Mouse (Mus musculus) G1E (cell line): ENCODE measurements around the gene Faf1. TPM values are rescaled to one million over a fixed set of nuclear protein-coding genes. Genes with fewer than 3 reads are reported as not detected.

Source experiments
- ATAC-seq: 2 replicates; pipeline ENCODE4 v1.8.0; 2016; ENCODE audit warnings: mild to moderate bottlenecking; ENCODE audit not compliant: insufficient number of reproducible peaks, poor library complexity, low FRiP score, severe bottlenecking; ENCODE audit errors: extremely low read depth
- DNase-seq: peaks from one replicate; pipeline ENCODE4 v3.0.0; 2012; ENCODE audit warnings: low spot score
- H3K27me3 ChIP-seq: 2 replicates; pipeline ENCODE4 v1.6.1; 2012; ENCODE audit warnings: mild to moderate bottlenecking, low read length, inconsistent platforms; ENCODE audit not compliant: insufficient read depth
- H3K36me3 ChIP-seq: replicated peaks from 2 replicates; pipeline ENCODE3; 2012; ENCODE audit warnings: mild to moderate bottlenecking, inconsistent platforms
- H3K4me1 ChIP-seq: 2 replicates; pipeline ENCODE4 v1.6.1; 2012; ENCODE audit warnings: low read depth, low read length, inconsistent platforms, mixed read lengths; ENCODE audit not compliant: insufficient read depth
- H3K4me3 ChIP-seq: 2 replicates; pipeline ENCODE4 v1.5.1; 2012; ENCODE audit warnings: low read depth, mild to moderate bottlenecking, inconsistent platforms, low read length, moderate library complexity, mixed read lengths
- H3K9me3 ChIP-seq: replicated peaks from 2 replicates; pipeline ENCODE4 v1.6.1; 2012; ENCODE audit warnings: inconsistent platforms
- CTCF ChIP-seq: IDR thresholded peaks from 2 replicates; pipeline ENCODE4 v1.5.1; 2012; ENCODE audit warnings: low read depth, low read length, inconsistent platforms, mixed read lengths
- GATA1 ChIP-seq: IDR thresholded peaks from 2 replicates; pipeline ENCODE4 v1.6.1; 2012; ENCODE audit warnings: borderline replicate concordance, low read length, inconsistent platforms, mixed read lengths
- GATA2 ChIP-seq: IDR thresholded peaks from 2 replicates; pipeline ENCODE4 v1.6.1; 2012; ENCODE audit warnings: low read depth, low read length, inconsistent platforms, borderline replicate concordance
- POLR2AphosphoS5 ChIP-seq: IDR thresholded peaks from 2 replicates; pipeline ENCODE4 v1.6.1; 2012; ENCODE audit warnings: low read depth, low read length, inconsistent platforms; ENCODE audit not compliant: insufficient replicate concordance
- TAL1 ChIP-seq: conservative IDR thresholded peaks from 2 replicates; pipeline ENCODE4 v1.6.1; 2012; ENCODE audit warnings: low read depth, low read length, inconsistent platforms, mixed read lengths
- polyA plus RNA-seq: library from polyadenylated mRNA; stranded (reverse); fragments of >175 nt; gene quantifications from 2 replicates; pipeline ENCODE4 v1.2.3, GENCODE M21; 2012
- total RNA-seq, 2 experiments: library from RNA; stranded (forward) in 1 of 2; stranded (reverse) in 1 of 2; fragments of 200-1000 nt in 1 of 2; fragments of >200 nt in 1 of 2; fragmentation: Nextera tagmentation in 1 of 2; gene quantifications; 2 replicates each; pipeline ENCODE4 v1.2.3; 2014 to 2017

Gene Faf1
- total and polyA plus RNA-seq, 3 experiments: 7.1 to 71.9 (median 65.0) TPM

DNA sequence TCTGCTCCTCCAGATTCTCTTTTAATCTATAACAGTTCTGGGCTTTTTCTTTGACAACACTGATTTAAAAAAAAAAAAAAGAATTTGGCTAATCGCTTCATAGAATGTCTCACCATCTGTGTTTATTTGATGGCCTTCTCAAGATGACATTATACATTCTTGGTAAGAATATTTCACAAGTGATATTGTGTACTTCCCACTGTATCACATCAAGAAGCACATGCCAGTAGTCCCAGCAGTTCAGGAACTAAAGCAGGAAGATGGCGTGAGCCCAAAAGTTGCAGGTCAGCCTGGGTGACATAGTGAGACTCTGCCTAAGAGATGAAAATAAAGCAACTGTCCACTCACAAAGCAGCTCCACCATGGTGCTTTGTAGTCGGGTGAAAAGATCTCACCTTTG, 34.9 kb upstream of the Faf1 start:
- TF ChIP-seq GATA2 (no peak), CTCF (no peak), GATA1 (no peak), TAL1 (no peak), POLR2AphosphoS5 (no peak)
- no peaks in the 10 kb centered on the region for H3K36me3 ChIP-seq
- H3K9me3 ChIP-seq: no peaks in the 10 kb centered on the region
- ATAC-seq (no peak), DNase-seq (no peak)
- H3K4me3 ChIP-seq: no peak overlapping the region
- 0 out of 2 replicates have a peak, but pooled peaks cover 2% of the 10 kb centered on the region for H3K4me1 ChIP-seq
- H3K27me3 ChIP-seq: 0 out of 2 replicates have a peak, but pooled peaks cover 8% of the 10 kb centered on the region

GRCm38 (mm10) chr4:109647281-109647680, 29.1 kb upstream of the Faf1 start:
- DNase-seq (no peak), ATAC-seq (no peak)
- H3K4me3 ChIP-seq: no peak overlapping the region
- H3K4me1 ChIP-seq: peaks cover 11% of the 10 kb centered on the region; the same call in 1 of the 2 replicates
- no peaks in the 10 kb centered on the region for H3K27me3 ChIP-seq
- H3K9me3 ChIP-seq: no peaks in the 10 kb centered on the region
- no peak for TF ChIP-seq GATA1
- no peak for TF ChIP-seq GATA2
- TF ChIP-seq TAL1: no peak
- peaks cover 6% of the 10 kb centered on the region for H3K36me3 ChIP-seq

DNA sequence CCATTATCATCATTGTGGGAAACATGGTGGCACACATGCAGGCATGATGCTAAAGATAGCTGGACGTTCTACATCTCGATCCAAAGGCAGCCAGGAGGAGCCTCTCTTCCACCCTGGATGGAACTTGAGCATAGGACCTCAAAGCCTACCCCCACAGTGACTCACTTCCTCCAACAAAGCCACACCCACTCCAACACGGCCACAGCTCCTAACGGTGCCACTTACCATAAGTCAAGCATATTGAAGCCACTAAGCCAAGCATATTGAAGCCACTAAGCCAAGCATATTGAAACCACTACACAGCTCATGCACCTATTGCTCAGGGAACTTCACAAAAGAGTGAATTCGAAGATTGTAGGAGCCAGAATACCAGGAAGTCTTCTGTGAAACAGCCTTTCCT, 27.1 kb upstream of the Faf1 start:
- no peaks in the 10 kb centered on the region for H3K9me3 ChIP-seq
- no peak for DNase-seq
- no peak for TF ChIP-seq POLR2AphosphoS5
- no peak for TF ChIP-seq GATA2
- no peak for TF ChIP-seq TAL1
- no peak for TF ChIP-seq GATA1
- no peak for TF ChIP-seq CTCF
- peaks cover 11% of the 10 kb centered on the region; the same call in 1 of the 2 replicates for H3K4me1 ChIP-seq
- no peak for ATAC-seq
- H3K4me3 ChIP-seq: no peak overlapping the region
- no peaks in the 10 kb centered on the region for H3K27me3 ChIP-seq
- peaks cover 8% of the 10 kb centered on the region for H3K36me3 ChIP-seq

DNA sequence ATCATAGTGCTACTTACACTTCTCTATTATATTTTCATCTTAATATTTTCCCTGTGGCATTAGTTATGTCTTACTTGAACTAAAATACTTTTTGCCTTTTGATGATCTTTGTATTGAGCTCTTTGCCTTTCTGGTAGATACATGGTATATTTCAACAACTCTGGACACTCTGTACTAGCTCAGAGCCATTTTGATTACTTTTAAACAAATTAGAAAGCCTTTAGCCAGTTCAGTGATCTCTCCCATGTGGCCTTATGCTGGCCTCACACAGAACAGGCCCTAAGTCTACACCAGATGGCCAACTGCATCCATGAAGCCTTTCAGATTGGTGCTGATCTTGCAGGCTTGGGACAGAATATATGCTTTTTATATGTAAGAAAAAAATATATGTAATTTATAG, 23.1 kb upstream of the Faf1 start:
- TF ChIP-seq GATA1 (no peak), CTCF (no peak), TAL1 (no peak), GATA2 (no peak), POLR2AphosphoS5 (no peak)
- H3K36me3 ChIP-seq: peaks cover 8% of the 10 kb centered on the region

DNA sequence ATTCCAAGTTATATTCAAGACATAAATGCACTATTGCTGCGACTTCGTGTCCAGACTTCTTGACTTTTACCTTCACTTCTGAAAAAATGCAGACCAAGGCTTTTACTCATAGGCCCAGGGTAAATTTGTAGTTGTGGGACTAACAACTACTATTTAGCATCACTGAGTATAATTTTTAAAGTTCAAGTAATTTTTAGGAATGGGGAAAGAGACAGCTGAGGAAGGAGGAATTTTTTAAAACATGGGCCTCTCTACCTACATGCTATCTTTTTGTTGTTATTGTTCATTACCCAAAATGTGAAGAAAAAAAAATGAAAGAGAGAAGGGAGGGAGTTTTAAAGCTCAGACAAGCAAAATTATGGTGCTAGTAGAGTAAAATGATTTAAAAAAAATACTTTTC, 21.7 kb upstream of the Faf1 start:
- peaks cover 2% of the 10 kb centered on the region for H3K36me3 ChIP-seq
- DNase-seq (no peak), ATAC-seq (no peak)
- H3K4me3 ChIP-seq: no peak overlapping the region
- peaks cover 27% of the 10 kb centered on the region for H3K4me1 ChIP-seq
- no peaks in the 10 kb centered on the region for H3K27me3 ChIP-seq
- TF ChIP-seq GATA2: no peak
- H3K9me3 ChIP-seq: no peaks in the 10 kb centered on the region

More for the DNA sequence above, 23.1 kb upstream of the Faf1 start:
- DNase-seq (no peak), ATAC-seq (no peak)
- no peak overlapping the region for H3K4me3 ChIP-seq
- H3K4me1 ChIP-seq: peaks cover 23% of the 10 kb centered on the region
- no peaks in the 10 kb centered on the region for H3K27me3 ChIP-seq
- no peaks in the 10 kb centered on the region for H3K9me3 ChIP-seq

DNA sequence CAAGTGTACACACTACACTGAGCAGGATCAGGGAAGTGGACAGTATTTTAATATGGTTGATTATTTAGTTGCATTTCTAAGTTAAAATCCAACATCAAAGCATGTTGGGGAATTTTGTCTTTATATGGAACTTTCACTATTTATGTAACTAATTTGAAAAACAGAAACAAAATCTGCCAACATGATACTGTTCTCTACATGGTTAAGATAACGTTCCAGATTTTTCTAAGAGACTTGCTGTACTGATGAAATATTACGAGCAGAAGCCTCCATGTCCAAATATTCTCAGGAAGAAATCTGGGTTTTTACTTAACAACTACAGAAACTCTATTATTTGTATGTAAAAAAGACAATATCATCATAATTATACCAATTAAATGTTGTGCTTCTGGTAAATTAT, 20.6 kb upstream of the Faf1 start:
- Histone ChIP-seq H3K9me3 (no peaks in the 10 kb centered on the region), H3K4me1 (peaks cover 33% of the 10 kb centered on the region), H3K27me3 (no peaks in the 10 kb centered on the region), H3K4me3 (no peak overlapping the region), H3K36me3 (peaks cover 5% of the 10 kb centered on the region)
- DNase-seq (no peak), ATAC-seq (no peak)
- TF ChIP-seq GATA2 (no peak), GATA1 (no peak), CTCF (no peak), TAL1 (no peak), POLR2AphosphoS5 (no peak)

DNA sequence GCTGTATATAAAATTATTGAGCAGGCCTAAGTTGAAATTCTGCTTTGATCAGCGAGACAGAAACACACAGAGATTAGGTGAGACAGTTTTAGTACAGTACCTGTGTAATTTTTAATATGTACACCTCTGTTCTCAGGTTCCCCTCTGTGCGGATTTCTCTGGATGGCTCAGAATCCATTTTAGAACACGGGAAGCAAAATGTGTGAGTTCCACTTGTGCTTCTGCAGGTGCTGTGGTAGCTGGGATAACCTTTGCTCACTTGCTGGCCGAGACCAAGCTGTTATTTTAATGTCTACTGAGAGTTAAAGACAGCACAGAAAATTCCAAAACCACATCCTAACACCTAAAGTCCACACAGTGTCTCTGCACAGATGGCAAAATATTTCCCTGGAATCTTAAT, 20.1 kb upstream of the Faf1 start:
- Histone ChIP-seq H3K36me3 (peaks cover 9% of the 10 kb centered on the region), H3K4me3 (peak overlapping the region; percentile 83; the same call in 1 of the 2 replicates), H3K9me3 (no peaks in the 10 kb centered on the region), H3K27me3 (no peaks in the 10 kb centered on the region), H3K4me1 (peaks cover 36% of the 10 kb centered on the region)
- ATAC-seq (no peak), DNase-seq (no peak)
- TF ChIP-seq TAL1: no peak
- no peak for TF ChIP-seq GATA2
- no peak for TF ChIP-seq POLR2AphosphoS5
- no peak for TF ChIP-seq CTCF
- TF ChIP-seq GATA1: no peak
